Mouse (Mus musculus): ENCODE measurements at regions not wholly inside any gene's neighbourhood (a gene's known extent, or its start where the extent isn't known, plus 50 kb on each side); places are given as distances from the start of the nearest gene placed in this dataset.

DNA sequence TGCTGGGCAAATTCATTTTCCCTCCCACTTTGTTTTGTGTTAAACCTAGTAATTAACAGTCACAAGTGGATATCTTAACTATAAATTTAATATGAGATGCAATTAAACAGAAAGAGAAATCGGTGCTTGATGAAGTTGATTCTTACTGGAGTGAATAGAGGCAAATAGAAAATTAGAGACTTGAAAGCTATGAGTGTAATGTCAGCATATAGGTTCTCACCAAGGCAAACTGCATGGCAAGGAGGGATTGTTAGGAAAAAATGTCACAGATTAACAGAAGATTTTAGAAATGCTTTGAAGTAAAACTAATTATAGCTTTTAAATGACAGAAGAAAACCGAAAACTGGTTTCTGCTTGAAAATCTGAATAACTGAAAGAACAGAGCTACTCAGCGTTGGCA, 592.3 kb downstream of the Pdha2 start:
- H3K27me3 ChIP-seq (replicated peaks; ENCODE audit: control insufficient read depth, insufficient read depth, low read length), result no peaks in the 10 kb centered on the region
- H3K9me3 ChIP-seq (replicated peaks; ENCODE audit: control insufficient read depth, low read length), result no peaks in the 10 kb centered on the region
- DNase-seq (ENCODE audit: low spot score), result peak; percentile 20
- peak; percentile 65 for ATAC-seq
- H3K36me3 ChIP-seq (ENCODE audit: control insufficient read depth, insufficient read depth, low read length), result no peaks in the 10 kb centered on the region
- H3K4me2 ChIP-seq (ENCODE audit: low read length), result no peak overlapping the region
- no peak overlapping the region for H3K4me3 ChIP-seq (ENCODE audit: low read depth, low read length)
- no peak overlapping the region for H3K27ac ChIP-seq (ENCODE audit: low read depth, low read length)
- no peak overlapping the region for H3K9ac ChIP-seq (ENCODE audit: low read length)
- no peaks in the 10 kb centered on the region for H3K4me1 ChIP-seq (ENCODE audit: control insufficient read depth, insufficient read depth, low read length)
- 80% methylated on average over 3 of the region's 3 CpGs for WGBS

Data from forebrain, embryonic 14.5 days (tissue).